Mouse (Mus musculus): ENCODE measurements around the gene Ifi213.
"Not testable (repeated sequence)": the region's sequence is repeated elsewhere in the genome, so short reads cannot be mapped to it uniquely, and the experiment has no call there.

- TF ChIP-seq POLR2A (IDR thresholded peaks at IDR 0.05; ENCODE audit: borderline replicate concordance, control insufficient read depth, low read depth, low read length); CTCF (IDR thresholded peaks at IDR 0.05; ENCODE audit: control insufficient read depth, insufficient read depth, low read length): not testable (repeated sequence)
Measured at GRCm38 (mm10) chr1:173535791-173536190, 63.3 kb downstream of the Ifi213 start, which contains the start of gene Ifi214.
